Mouse (Mus musculus): ENCODE measurements around the gene Hspa14. TPM values are rescaled to one million over a fixed set of nuclear protein-coding genes. Genes with fewer than 3 reads are reported as not detected.

The Hspa14 gene
- total and polyA plus RNA-seq, 3 experiments = 87.4 to 131 (median 88.0) TPM

DNA sequence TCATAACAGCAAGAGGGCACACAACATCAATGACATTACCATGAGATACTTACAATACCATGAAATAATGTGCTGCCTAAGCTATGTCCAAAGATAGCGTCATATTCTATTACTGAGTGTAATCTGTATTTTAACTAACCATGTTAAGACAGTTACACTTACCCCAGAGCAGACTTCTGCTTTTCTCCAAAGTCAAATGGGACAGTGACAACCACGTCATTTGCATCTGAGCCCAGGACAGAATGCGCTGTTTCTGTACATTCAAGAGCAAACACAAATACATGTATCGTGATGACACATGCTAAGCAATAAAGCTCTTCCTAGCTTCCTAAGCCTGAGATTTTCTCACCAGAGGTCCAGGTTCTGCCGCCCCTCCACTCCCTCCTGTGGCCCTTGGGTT, 11.7 kb downstream of the Hspa14 start:
- Histone ChIP-seq H3K79me2 (replicated peaks; ENCODE audit: control insufficient read depth, extremely low read depth, insufficient read depth, poor library complexity, severe bottlenecking) (peaks cover 1% of the 10 kb centered on the region; the same call in 1 of the 2 replicates), H3K4me1 (ENCODE audit: control insufficient read depth in 1 of 2, insufficient read depth in 2 of 2) (peaks cover 5 to 18% of the 10 kb centered on the region in 2 experiments; a peak in 3 of 4 replicates), H3K9me3 (replicated peaks; ENCODE audit: low read length) (no peaks in the 10 kb centered on the region), H3K27me3 (replicated peaks) (no peaks in the 10 kb centered on the region), H3K9ac (ENCODE audit: insufficient read depth, low read depth) (no peak overlapping the region), H3K4me3 (replicated peaks in 1 of 3; ENCODE audit: low read depth in 2 of 3, low read length in 2 of 3, poor library complexity in 1 of 3) (no peak overlapping the region), H3K4me2 (ENCODE audit: insufficient read depth, low read depth, poor library complexity, severe bottlenecking) (no peak overlapping the region), H3K36me3 (replicated peaks in 1 of 2; ENCODE audit: control insufficient read depth in 1 of 2, insufficient read depth in 1 of 2, low read length in 1 of 2) (peaks cover 46 to 77% of the 10 kb centered on the region in 2 experiments), H3K27ac (ENCODE audit: insufficient read depth, low read depth) (no peak overlapping the region)
- in situ Hi-C loops (cut with MboI; ENCODE audit: low pct_ligation_motif_present, low pct_unique_long_range_greater_than_20kb, low sequenced_read_pairs) (no loop called here), dilution Hi-C loops (cut with MboI; ENCODE audit: extremely low pct_ligation_motif_present, extremely low pct_unique_long_range_greater_than_20kb, low sequenced_read_pairs) (no loop called here)
- TF ChIP-seq POLR2AphosphoS2 (IDR thresholded peaks at IDR 0.05; ENCODE audit: low read depth, low read length) = no peak
- TF ChIP-seq ZNF384 (IDR thresholded peaks at IDR 0.05; ENCODE audit: low read depth, low read length) = no peak
- TF ChIP-seq JUND (conservative IDR thresholded peaks at IDR 0.05; ENCODE audit: low read depth, low read length) = no peak
- TF ChIP-seq ZKSCAN1 (IDR thresholded peaks at IDR 0.05; ENCODE audit: borderline replicate concordance, low read depth, low read length) = no peak
- TF ChIP-seq MEF2A (IDR thresholded peaks at IDR 0.05; ENCODE audit: borderline replicate concordance, low read depth, low read length) = no peak
- TF ChIP-seq NELFE (IDR thresholded peaks at IDR 0.05; ENCODE audit: low read depth, low read length) = no peak
- TF ChIP-seq KAT2A (IDR thresholded peaks at IDR 0.05; ENCODE audit: insufficient replicate concordance, low read length) = no peak
- TF ChIP-seq HCFC1 (IDR thresholded peaks at IDR 0.05; ENCODE audit: low read depth, low read length) = no peak
- TF ChIP-seq USF1 (IDR thresholded peaks at IDR 0.05; ENCODE audit: low read depth, low read length) = no peak
- TF ChIP-seq CTCF (conservative IDR thresholded peaks at IDR 0.05 in 1 of 2, IDR thresholded peaks at IDR 0.05 in 1 of 2; ENCODE audit: low read depth in 2 of 2, low read length in 2 of 2) = no peak
- TF ChIP-seq MXI1 (IDR thresholded peaks at IDR 0.05; ENCODE audit: low read depth, low read length) = no peak
- TF ChIP-seq JUN (IDR thresholded peaks at IDR 0.05; ENCODE audit: insufficient read depth, low read depth, low read length) = no peak
- no peak for TF ChIP-seq MYC (IDR thresholded peaks at IDR 0.05; ENCODE audit: low read depth, low read length)
- no peak for TF ChIP-seq MAFK (IDR thresholded peaks at IDR 0.05; ENCODE audit: insufficient replicate concordance, low read length)
- peak; percentile 69 for DNase-seq (ENCODE audit: extremely low read depth)

DNA sequence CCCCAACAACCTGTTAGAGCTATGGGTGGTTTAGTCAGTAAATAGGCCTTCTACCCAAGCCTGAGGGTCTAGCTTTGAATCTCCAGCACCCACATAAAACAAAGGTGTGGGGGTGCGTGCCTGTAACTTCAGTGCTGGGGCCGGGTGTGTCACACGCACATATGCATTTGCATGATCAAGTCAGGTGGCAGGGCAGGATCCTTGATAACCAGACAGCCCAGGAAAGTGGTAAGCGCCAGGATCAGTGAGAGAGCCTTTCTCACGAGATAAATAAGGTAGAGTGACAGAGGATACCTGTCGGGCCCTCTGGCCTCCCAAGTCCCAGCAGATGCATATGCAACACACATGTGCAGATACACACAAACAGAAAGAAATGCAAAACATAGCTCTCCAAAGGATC, 13.1 kb downstream of the Hspa14 start:
- no peak for DNase-seq (ENCODE audit: extremely low read depth)
- dilution Hi-C loops (cut with MboI; ENCODE audit: extremely low pct_ligation_motif_present, extremely low pct_unique_long_range_greater_than_20kb, low sequenced_read_pairs) = no loop called here
- H3K27ac ChIP-seq (ENCODE audit: insufficient read depth, low read depth) = no peak overlapping the region
- TF ChIP-seq ETS1 (conservative IDR thresholded peaks at IDR 0.05; ENCODE audit: low read depth, low read length) (no peak), IRF4 (IDR thresholded peaks at IDR 0.05; ENCODE audit: low read depth, low read length) (no peak), CHD1 (IDR thresholded peaks at IDR 0.05; ENCODE audit: low read depth, low read length) (no peak), HCFC1 (IDR thresholded peaks at IDR 0.05; ENCODE audit: low read depth, low read length) (no peak), SMC3 (IDR thresholded peaks at IDR 0.05; ENCODE audit: low read depth, low read length) (no peak), USF1 (IDR thresholded peaks at IDR 0.05; ENCODE audit: low read depth, low read length) (no peak), ELF1 (IDR thresholded peaks at IDR 0.05; ENCODE audit: low read depth, low read length) (no peak)
- no peak overlapping the region for H3K9ac ChIP-seq (ENCODE audit: insufficient read depth, low read depth)
- H3K9me3 ChIP-seq (replicated peaks; ENCODE audit: low read length) = no peaks in the 10 kb centered on the region
- no peak overlapping the region for H3K4me3 ChIP-seq (replicated peaks in 1 of 3; ENCODE audit: low read depth in 2 of 3, low read length in 2 of 3, poor library complexity in 1 of 3)
- no peak overlapping the region for H3K4me2 ChIP-seq (ENCODE audit: insufficient read depth, low read depth, poor library complexity, severe bottlenecking)
- in situ Hi-C loops (cut with MboI; ENCODE audit: low pct_ligation_motif_present, low pct_unique_long_range_greater_than_20kb, low sequenced_read_pairs) = no loop called here
- peaks cover 1% of the 10 kb centered on the region; the same call in 1 of the 2 replicates for H3K79me2 ChIP-seq (replicated peaks; ENCODE audit: control insufficient read depth, extremely low read depth, insufficient read depth, poor library complexity, severe bottlenecking)
- H3K27me3 ChIP-seq (replicated peaks) = no peaks in the 10 kb centered on the region
- H3K36me3 ChIP-seq (replicated peaks in 1 of 2; ENCODE audit: control insufficient read depth in 1 of 2, insufficient read depth in 1 of 2, low read length in 1 of 2) = peaks cover 52 to 76% of the 10 kb centered on the region in 2 experiments
- peaks cover 5 to 18% of the 10 kb centered on the region in 2 experiments; a peak in 3 of 4 replicates for H3K4me1 ChIP-seq (ENCODE audit: control insufficient read depth in 1 of 2, insufficient read depth in 2 of 2)
